Mouse (Mus musculus): ENCODE data around the gene Abhd2. TPM values are rescaled to one million over a fixed set of nuclear protein-coding genes. Genes with fewer than 3 reads are reported as not detected.
A peak's percentile ranks its signal among the peaks of the same experiment; 100 is the strongest.

Abhd2 gene
- polyA plus RNA-seq, 1 experiment from 2014 or later = 11.5 TPM

DNA sequence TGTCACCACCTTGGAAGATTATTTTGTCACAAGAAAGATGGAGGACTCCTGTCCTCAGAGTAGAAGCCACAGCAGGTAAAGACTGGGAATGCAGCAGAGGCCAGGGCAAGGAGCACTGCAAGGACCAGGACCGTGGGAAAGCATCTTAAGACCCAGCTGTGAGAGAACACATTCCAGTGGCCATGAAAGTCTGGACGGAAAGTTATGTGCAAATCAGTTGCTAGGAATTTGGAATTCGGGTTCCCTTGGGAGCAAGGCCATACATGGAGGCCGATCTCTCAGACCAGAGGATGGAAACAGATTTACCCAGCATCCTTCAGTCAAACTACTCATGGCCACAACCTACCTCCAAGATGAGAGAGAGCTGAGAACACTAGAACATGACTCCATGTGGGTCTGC lies 29.8 kb upstream of the Abhd2 start:
- no peaks in the 10 kb centered on the region for H3K9me3 ChIP-seq (ENCODE audit: control insufficient read depth, low read length)
- 57% methylated on average over 4 of the region's 4 CpGs for WGBS
- no peak for ATAC-seq
- H3K27me3 ChIP-seq (replicated peaks; ENCODE audit: control insufficient read depth, insufficient read depth, low read length) = no peaks in the 10 kb centered on the region
- H3K4me3 ChIP-seq (ENCODE audit: low read length) = no peak overlapping the region
- H3K4me1 ChIP-seq (ENCODE audit: control insufficient read depth, insufficient read depth, low read length) = 0 out of 2 replicates have a peak, but pooled peaks cover 4% of the 10 kb centered on the region
- no peaks in the 10 kb centered on the region for H3K36me3 ChIP-seq (ENCODE audit: control insufficient read depth, insufficient read depth, low read length)
- H3K4me2 ChIP-seq (ENCODE audit: low read depth, low read length) = no peak overlapping the region
- no peak overlapping the region for H3K9ac ChIP-seq (ENCODE audit: low read depth, low read length)
- no peak overlapping the region for H3K27ac ChIP-seq (ENCODE audit: low read length)

DNA sequence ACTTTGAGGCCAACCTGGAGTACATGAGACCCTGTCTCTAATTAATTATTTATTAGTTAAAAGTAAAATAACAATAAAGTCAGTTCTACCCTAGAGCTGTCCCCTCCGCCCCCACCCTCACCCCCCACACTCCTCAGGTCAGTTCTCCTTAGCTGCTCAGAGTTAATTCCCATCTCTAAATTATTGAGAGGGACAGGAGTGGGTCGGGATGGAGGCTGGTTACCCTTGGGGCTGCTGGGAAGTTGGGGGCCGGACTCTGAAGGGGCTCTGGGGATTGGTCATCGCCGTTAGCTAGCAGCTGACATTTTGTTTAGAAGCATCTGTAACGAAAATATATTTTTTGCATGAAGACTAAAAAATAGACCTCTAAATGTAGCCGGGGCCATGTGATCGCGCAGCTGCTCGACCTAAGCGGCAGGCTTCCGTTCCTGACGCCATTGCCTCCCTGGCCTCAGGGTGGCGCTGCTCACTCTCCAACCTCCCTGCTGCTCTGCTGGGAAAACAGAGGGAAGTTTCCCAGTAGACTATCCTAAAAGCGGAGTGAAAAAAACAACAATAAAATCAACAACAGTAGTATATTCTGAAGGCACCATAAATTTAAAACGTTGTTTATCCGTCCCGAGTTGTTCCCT lies 26.8 kb upstream of the Abhd2 start:
- H3K4me2 ChIP-seq (ENCODE audit: low read depth, low read length) = peak overlapping the region; percentile 40
- WGBS = 12% methylated on average over 18 of the region's 18 CpGs
- H3K4me1 ChIP-seq (ENCODE audit: control insufficient read depth, insufficient read depth, low read length) = 0 out of 2 replicates have a peak, but pooled peaks cover 4% of the 10 kb centered on the region
- peak overlapping the region; percentile 38; the same call in 1 of the 2 replicates for H3K9ac ChIP-seq (ENCODE audit: low read depth, low read length)
- H3K27ac ChIP-seq (ENCODE audit: low read length) = no peak overlapping the region
- ATAC-seq = peak; percentile 75
- H3K27me3 ChIP-seq (replicated peaks; ENCODE audit: control insufficient read depth, insufficient read depth, low read length) = no peaks in the 10 kb centered on the region
- H3K4me3 ChIP-seq (ENCODE audit: low read length) = peak overlapping the region; percentile 20; the same call in 1 of the 2 replicates
- no peaks in the 10 kb centered on the region for H3K9me3 ChIP-seq (ENCODE audit: control insufficient read depth, low read length)
- H3K36me3 ChIP-seq (ENCODE audit: control insufficient read depth, insufficient read depth, low read length) = no peaks in the 10 kb centered on the region

DNA sequence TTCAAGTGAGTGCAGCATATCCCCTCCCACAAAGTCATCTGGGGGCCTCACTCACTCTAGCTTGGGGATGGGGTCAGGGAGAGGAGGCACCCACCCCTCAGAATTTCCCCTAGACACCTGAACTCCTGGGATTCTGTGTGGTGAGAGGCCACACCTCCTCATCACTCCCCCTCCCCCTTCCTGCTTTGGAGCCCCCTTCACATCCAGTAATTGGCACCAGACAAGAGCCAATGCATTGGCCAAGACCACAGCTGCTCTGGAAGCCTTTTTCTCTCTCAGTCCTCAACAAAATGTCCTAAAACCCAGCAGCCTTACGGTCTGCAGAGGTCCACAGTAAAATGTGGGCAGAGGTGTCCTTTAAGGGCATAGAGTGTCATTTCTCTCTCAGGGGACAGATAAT lies 25.6 kb upstream of the Abhd2 start:
- H3K4me2 ChIP-seq (ENCODE audit: low read depth, low read length) = no peak overlapping the region
- WGBS = 82% methylated on average over 1 of the region's 1 CpGs
- no peaks in the 10 kb centered on the region for H3K27me3 ChIP-seq (replicated peaks; ENCODE audit: control insufficient read depth, insufficient read depth, low read length)
- H3K4me1 ChIP-seq (ENCODE audit: control insufficient read depth, insufficient read depth, low read length) = 0 out of 2 replicates have a peak, but pooled peaks cover 4% of the 10 kb centered on the region
- no peaks in the 10 kb centered on the region for H3K36me3 ChIP-seq (ENCODE audit: control insufficient read depth, insufficient read depth, low read length)
- no peak overlapping the region for H3K4me3 ChIP-seq (ENCODE audit: low read length)
- no peak overlapping the region for H3K27ac ChIP-seq (ENCODE audit: low read length)
- no peaks in the 10 kb centered on the region for H3K9me3 ChIP-seq (ENCODE audit: control insufficient read depth, low read length)
- no peak for ATAC-seq
- no peak overlapping the region for H3K9ac ChIP-seq (ENCODE audit: low read depth, low read length)

DNA sequence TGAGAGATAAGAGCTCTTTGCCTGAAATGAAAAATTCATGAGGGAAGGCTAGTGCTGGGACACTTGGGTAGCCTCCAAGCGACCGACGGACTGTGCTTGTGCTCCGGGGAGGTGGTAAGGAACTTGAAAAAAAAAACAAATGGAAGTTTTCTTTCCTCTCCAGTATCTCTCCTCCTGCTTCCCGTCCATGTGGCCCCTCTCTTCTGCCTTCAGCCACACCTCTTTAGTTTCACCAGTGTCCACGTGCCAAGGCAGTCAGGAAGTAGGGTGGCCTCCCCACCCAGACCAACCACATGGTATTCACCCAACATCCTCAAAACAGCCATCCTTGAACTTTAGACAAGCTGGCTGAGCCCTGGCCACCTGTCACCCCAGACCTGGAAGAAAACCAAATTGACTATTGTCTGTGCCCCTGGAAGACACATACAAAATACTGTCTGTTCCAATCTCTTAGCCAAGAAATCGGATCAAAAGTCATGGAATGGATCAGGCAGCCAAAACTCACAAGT lies 25.1 kb upstream of the Abhd2 start:
- H3K36me3 ChIP-seq (ENCODE audit: control insufficient read depth, insufficient read depth, low read length) = no peaks in the 10 kb centered on the region
- H3K9me3 ChIP-seq (ENCODE audit: control insufficient read depth, low read length) = no peaks in the 10 kb centered on the region
- H3K4me1 ChIP-seq (ENCODE audit: control insufficient read depth, insufficient read depth, low read length) = 0 out of 2 replicates have a peak, but pooled peaks cover 4% of the 10 kb centered on the region
- no peak for ATAC-seq
- H3K27me3 ChIP-seq (replicated peaks; ENCODE audit: control insufficient read depth, insufficient read depth, low read length) = no peaks in the 10 kb centered on the region
- no peak overlapping the region for H3K4me2 ChIP-seq (ENCODE audit: low read depth, low read length)
- 64% methylated on average over 7 of the region's 7 CpGs for WGBS
- H3K4me3 ChIP-seq (ENCODE audit: low read length) = no peak overlapping the region
- no peak overlapping the region for H3K27ac ChIP-seq (ENCODE audit: low read length)
- H3K9ac ChIP-seq (ENCODE audit: low read depth, low read length) = no peak overlapping the region

DNA sequence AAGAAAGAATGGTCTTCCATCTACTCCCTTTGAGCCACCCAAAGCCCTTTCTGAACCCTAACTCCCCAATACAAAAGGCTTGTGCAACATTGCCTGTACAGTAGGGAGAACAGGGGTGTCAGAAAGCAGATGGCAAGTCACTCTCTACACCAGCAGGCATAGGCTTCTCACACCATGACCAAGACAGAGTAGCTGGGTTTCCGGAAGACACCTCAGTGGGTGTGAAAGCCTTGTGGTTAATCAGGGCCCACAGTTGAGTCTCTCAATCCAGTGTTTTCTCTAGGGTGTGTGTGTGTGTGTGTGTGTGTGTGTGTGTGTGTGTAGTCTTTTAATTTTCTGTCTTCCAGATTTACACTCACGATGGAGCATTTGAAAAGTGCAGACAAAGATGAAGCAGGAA lies 23.4 kb upstream of the Abhd2 start:
- no peaks in the 10 kb centered on the region for H3K9me3 ChIP-seq (ENCODE audit: control insufficient read depth, low read length)
- H3K36me3 ChIP-seq (ENCODE audit: control insufficient read depth, insufficient read depth, low read length) = no peaks in the 10 kb centered on the region
- 81% methylated on average over 2 of the region's 2 CpGs for WGBS
- no peak overlapping the region for H3K27ac ChIP-seq (ENCODE audit: low read length)
- no peak overlapping the region for H3K9ac ChIP-seq (ENCODE audit: low read depth, low read length)
- H3K4me3 ChIP-seq (ENCODE audit: low read length) = no peak overlapping the region
- H3K27me3 ChIP-seq (replicated peaks; ENCODE audit: control insufficient read depth, insufficient read depth, low read length) = no peaks in the 10 kb centered on the region
- no peak overlapping the region for H3K4me2 ChIP-seq (ENCODE audit: low read depth, low read length)
- H3K4me1 ChIP-seq (ENCODE audit: control insufficient read depth, insufficient read depth, low read length) = 0 out of 2 replicates have a peak, but pooled peaks cover 4% of the 10 kb centered on the region
- no peak for ATAC-seq

DNA sequence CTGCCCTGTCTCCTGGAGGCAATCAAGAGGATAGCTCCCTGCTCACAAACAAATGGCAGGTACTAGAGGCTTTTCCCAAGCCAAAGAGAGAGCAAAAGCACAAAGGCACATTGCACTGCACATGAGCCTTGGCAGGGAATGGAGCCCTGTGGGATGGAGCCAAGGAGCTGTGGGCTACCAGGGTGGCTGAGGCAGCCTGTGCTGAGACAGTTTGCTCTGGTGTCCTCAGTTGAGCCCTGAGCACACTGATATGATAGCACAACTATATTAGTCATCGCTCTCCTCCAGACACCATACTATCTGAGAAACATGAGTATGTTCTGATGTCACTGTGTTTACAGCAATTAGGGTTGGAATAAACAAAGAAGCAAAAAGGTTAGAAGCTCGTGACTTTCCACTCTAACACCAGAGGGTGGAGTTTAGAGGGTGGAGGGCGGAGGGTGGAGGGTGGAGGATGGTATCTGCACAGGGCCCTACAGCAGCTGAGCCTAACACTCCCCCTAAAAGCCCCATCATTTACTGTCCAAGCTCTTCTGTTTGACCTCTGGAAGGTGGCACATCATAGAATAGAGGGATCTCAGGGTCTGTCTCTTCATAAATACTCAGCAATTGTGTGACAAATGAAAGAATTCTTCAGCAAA lies 18.6 kb upstream of the Abhd2 start:
- H3K4me1 ChIP-seq (ENCODE audit: control insufficient read depth, insufficient read depth, low read length) = peaks cover 16% of the 10 kb centered on the region
- no peak for ATAC-seq
- WGBS = 64% methylated on average over 3 of the region's 3 CpGs

DNA sequence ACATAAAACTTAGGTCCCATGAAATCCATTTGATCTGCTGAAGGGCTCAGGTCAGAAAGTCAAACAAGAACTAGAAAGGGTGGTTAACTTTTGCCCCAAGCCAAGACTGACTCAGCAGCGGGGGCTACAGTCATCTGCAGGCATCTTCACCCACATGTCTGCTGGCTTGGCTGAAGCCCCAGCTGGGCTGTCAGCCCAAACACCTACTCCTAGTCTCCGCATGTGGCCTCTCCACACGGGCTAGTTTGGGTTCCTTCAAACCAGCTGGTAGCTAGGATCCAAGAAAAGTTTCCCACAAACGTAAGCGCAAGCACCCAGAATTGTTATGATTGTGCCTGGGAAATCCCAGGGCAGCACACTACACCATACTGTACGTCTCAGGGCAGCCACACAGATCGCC lies 17.6 kb upstream of the Abhd2 start:
- Histone ChIP-seq H3K9me3 (ENCODE audit: control insufficient read depth, low read length) (no peaks in the 10 kb centered on the region), H3K27ac (ENCODE audit: low read length) (no peak overlapping the region), H3K9ac (ENCODE audit: low read depth, low read length) (no peak overlapping the region), H3K4me2 (ENCODE audit: low read depth, low read length) (no peak overlapping the region), H3K36me3 (ENCODE audit: control insufficient read depth, insufficient read depth, low read length) (no peaks in the 10 kb centered on the region), H3K4me1 (ENCODE audit: control insufficient read depth, insufficient read depth, low read length) (peaks cover 22% of the 10 kb centered on the region), H3K27me3 (replicated peaks; ENCODE audit: control insufficient read depth, insufficient read depth, low read length) (no peaks in the 10 kb centered on the region), H3K4me3 (ENCODE audit: low read length) (no peak overlapping the region)
- no peak for ATAC-seq
- WGBS = 85% methylated on average over 7 of the region's 7 CpGs

More for the DNA sequence above, 18.6 kb upstream of the Abhd2 start:
- H3K36me3 ChIP-seq (ENCODE audit: control insufficient read depth, insufficient read depth, low read length) = no peaks in the 10 kb centered on the region
- no peaks in the 10 kb centered on the region for H3K9me3 ChIP-seq (ENCODE audit: control insufficient read depth, low read length)
- H3K27ac ChIP-seq (ENCODE audit: low read length) = no peak overlapping the region
- H3K4me2 ChIP-seq (ENCODE audit: low read depth, low read length) = no peak overlapping the region
- H3K4me3 ChIP-seq (ENCODE audit: low read length) = no peak overlapping the region
- no peaks in the 10 kb centered on the region for H3K27me3 ChIP-seq (replicated peaks; ENCODE audit: control insufficient read depth, insufficient read depth, low read length)
- H3K9ac ChIP-seq (ENCODE audit: low read depth, low read length) = no peak overlapping the region

DNA sequence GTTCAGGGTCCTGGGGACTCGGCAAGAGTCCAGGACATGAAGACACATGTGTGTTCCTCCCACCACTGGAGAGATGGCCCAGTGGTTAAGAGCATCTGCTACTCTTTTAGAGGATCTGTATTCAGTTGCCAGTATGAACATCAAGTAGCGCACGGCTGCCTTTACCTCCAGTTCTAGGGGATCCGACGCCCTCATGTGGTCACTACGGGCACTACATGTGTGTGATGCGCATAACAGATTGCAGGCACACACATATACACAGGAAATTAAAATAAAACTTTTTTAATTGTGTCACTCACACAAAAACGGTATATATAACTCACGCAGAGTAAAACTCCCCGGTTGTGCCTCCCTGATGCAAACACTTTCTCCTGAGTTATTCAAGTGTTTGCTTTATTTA lies 17.2 kb upstream of the Abhd2 start:
- H3K36me3 ChIP-seq (ENCODE audit: control insufficient read depth, insufficient read depth, low read length) = no peaks in the 10 kb centered on the region

DNA sequence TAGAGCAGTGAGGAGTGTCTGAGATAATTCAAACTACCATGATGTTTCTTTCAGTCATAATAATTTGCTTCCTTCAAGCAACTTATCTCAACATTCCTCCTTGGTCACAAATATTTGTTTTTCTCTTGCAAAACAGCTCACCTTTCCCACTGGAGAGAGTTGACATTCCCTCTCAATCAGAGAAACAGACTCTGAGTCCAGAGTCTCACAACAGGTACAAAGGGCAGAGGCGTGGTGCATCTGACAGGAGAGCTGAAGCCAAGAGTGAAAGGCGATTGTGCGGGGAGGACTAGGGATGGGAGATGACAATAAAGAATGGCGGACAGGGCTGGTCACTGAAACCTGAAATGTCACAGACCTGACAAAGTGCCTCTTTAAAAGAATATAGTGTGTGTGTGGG lies 16.3 kb upstream of the Abhd2 start:
- 65% methylated on average over 4 of the region's 4 CpGs for WGBS
- Histone ChIP-seq H3K27me3 (replicated peaks; ENCODE audit: control insufficient read depth, insufficient read depth, low read length) (no peaks in the 10 kb centered on the region), H3K36me3 (ENCODE audit: control insufficient read depth, insufficient read depth, low read length) (no peaks in the 10 kb centered on the region), H3K27ac (ENCODE audit: low read length) (peak overlapping the region; percentile 83), H3K9me3 (ENCODE audit: control insufficient read depth, low read length) (no peaks in the 10 kb centered on the region), H3K4me1 (ENCODE audit: control insufficient read depth, insufficient read depth, low read length) (peaks cover 22% of the 10 kb centered on the region), H3K4me3 (ENCODE audit: low read length) (no peak overlapping the region), H3K4me2 (ENCODE audit: low read depth, low read length) (0 out of 2 replicates have a peak overlapping the region, but pooled peaks have one; percentile 16), H3K9ac (ENCODE audit: low read depth, low read length) (no peak overlapping the region)
- ATAC-seq = peak; percentile 85

More for the DNA sequence above, 17.2 kb upstream of the Abhd2 start:
- 85% methylated on average over 10 of the region's 10 CpGs for WGBS
- H3K4me3 ChIP-seq (ENCODE audit: low read length) = no peak overlapping the region
- H3K4me1 ChIP-seq (ENCODE audit: control insufficient read depth, insufficient read depth, low read length) = peaks cover 22% of the 10 kb centered on the region
- no peak overlapping the region for H3K9ac ChIP-seq (ENCODE audit: low read depth, low read length)
- H3K27ac ChIP-seq (ENCODE audit: low read length) = no peak overlapping the region; the same call in 1 of the 2 replicates
- H3K27me3 ChIP-seq (replicated peaks; ENCODE audit: control insufficient read depth, insufficient read depth, low read length) = no peaks in the 10 kb centered on the region
- no peak for ATAC-seq
- H3K9me3 ChIP-seq (ENCODE audit: control insufficient read depth, low read length) = no peaks in the 10 kb centered on the region
- no peak overlapping the region for H3K4me2 ChIP-seq (ENCODE audit: low read depth, low read length)
